9 mouse cellular contexts compared by ENCODE assay signal in the genomic region with DNA sequence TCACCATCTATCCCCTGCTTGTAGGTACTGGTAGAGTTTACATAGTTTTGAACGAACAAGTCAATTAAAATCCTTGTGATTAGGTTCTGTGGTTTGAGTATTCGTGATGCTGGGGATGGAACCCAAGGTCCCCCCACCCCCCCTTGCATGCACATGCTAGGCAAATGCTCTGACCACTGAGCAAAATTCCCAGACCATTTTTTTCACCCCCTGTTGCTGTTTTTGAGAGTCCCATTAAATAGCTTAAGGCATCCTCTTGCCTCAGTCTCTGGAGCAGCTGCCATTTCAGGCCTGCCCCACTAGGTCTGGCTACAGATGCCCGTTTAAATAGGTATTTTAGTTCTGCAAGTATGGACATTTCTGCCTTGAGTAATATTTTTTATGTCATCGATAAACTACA. TPM values are rescaled to one million over a fixed set of nuclear protein-coding genes. Genes with fewer than 3 reads are reported as not detected.
DNase-seq lines count a peak whose midpoint lies in the region; ATAC-seq and TF ChIP-seq lines count a peak whose summit lies in the region.
"Had no signal": no experiment of that assay in that cellular context is flagged by ENCODE, and none has a peak within 500 bp of the region (broad histone marks: within the 10 kb centered on the region; RNA-seq: fewer than 3 reads in every experiment).

No protein-coding gene starts in this region.

- no peak for DNase-seq in heart, postnatal 0 days (ENCODE audit: low spot score)
- DNase-seq in heart, postnatal 14 days = no peak
- DNase-seq in MEL (ENCODE audit: low read depth, low spot score) = peak; percentile 66
- DNase-seq in hindbrain, embryonic 11.5 days (ENCODE audit: low spot score) = no peak
- DNase-seq in cerebellum, adult 11-12 months = no peak
- DNase-seq in right cerebral cortex, adult 18-20 months = no peak

- TF ChIP-seq RAD21 in MEL (IDR thresholded peaks at IDR 0.05; ENCODE audit: low read depth, low read length) = no peak

- H3K4me2 ChIP-seq in heart, postnatal 0 days (ENCODE audit: low read depth, low read length) = peak overlapping the region; percentile 67
- H3K4me2 ChIP-seq in hindbrain, embryonic 11.5 days (replicated peaks; ENCODE audit: low read depth, low read length) = peak overlapping the region; percentile 64
- H3K4me2 ChIP-seq in midbrain, embryonic 12.5 days (replicated peaks) = peak overlapping the region; percentile 65

- peak overlapping the region; percentile 91 for H3K4me3 ChIP-seq in heart, postnatal 0 days (ENCODE audit: low read depth, low read length)
- peak overlapping the region; percentile 88 to 93 for H3K4me3 ChIP-seq in MEL (ENCODE audit: control insufficient read depth in 1 of 2, insufficient read depth in 1 of 2, low read depth in 2 of 2, low read length in 2 of 2)
- peak overlapping the region; percentile 69 for H3K4me3 ChIP-seq in hindbrain, embryonic 11.5 days (ENCODE audit: low read depth, low read length)
- H3K4me3 ChIP-seq in midbrain, embryonic 12.5 days = peak overlapping the region; percentile 76

- H3K9ac ChIP-seq in heart, postnatal 0 days (replicated peaks; ENCODE audit: low read depth, low read length) = peak overlapping the region; percentile 54
- H3K9ac ChIP-seq in MEL (ENCODE audit: control insufficient read depth, low read depth, low read length, poor library complexity, severe bottlenecking) = peak overlapping the region; percentile 97
- H3K9ac ChIP-seq in hindbrain, embryonic 11.5 days (ENCODE audit: low read depth, low read length) = peak overlapping the region; percentile 85
- H3K9ac ChIP-seq in midbrain, embryonic 12.5 days (replicated peaks) = peak overlapping the region; percentile 80

- no peaks in the 10 kb centered on the region for H3K9me3 ChIP-seq in heart, postnatal 0 days (replicated peaks; ENCODE audit: control insufficient read depth, low read length)
- H3K9me3 ChIP-seq in MEL (replicated peaks; ENCODE audit: insufficient read depth, low read length) = no peaks in the 10 kb centered on the region
- no peaks in the 10 kb centered on the region for H3K9me3 ChIP-seq in hindbrain, embryonic 11.5 days (ENCODE audit: control insufficient read depth, low read length)
- no peaks in the 10 kb centered on the region for H3K9me3 ChIP-seq in midbrain, embryonic 12.5 days

- TF ChIP-seq EP300 in heart, postnatal 0 days (IDR thresholded peaks at IDR 0.05; ENCODE audit: low read depth) = no peak
- TF ChIP-seq EP300 in MEL (IDR thresholded peaks at IDR 0.05; ENCODE audit: low read depth in 1 of 2, low read length in 2 of 2) = no peak

- TF ChIP-seq CTCF in heart, postnatal 0 days (IDR thresholded peaks at IDR 0.05; ENCODE audit: low read depth) = no peak
- no peak for TF ChIP-seq CTCF in MEL (IDR thresholded peaks at IDR 0.05 in 2 of 3, conservative IDR thresholded peaks at IDR 0.05 in 1 of 3; ENCODE audit: control insufficient read depth in 1 of 3, insufficient read depth in 1 of 3, low read depth in 2 of 3, low read length in 3 of 3, poor library complexity in 1 of 3, severe bottlenecking in 1 of 3)

- peaks cover 9% of the 10 kb centered on the region for H3K4me1 ChIP-seq in heart, postnatal 0 days (ENCODE audit: control insufficient read depth, insufficient read depth)
- H3K4me1 ChIP-seq in MEL (ENCODE audit: control insufficient read depth in 1 of 2, insufficient read depth in 2 of 2, low read length in 2 of 2) = peaks cover 0 to 11% of the 10 kb centered on the region in 2 experiments; a peak in 3 of 4 replicates
- peaks cover 2% of the 10 kb centered on the region for H3K4me1 ChIP-seq in hindbrain, embryonic 11.5 days (replicated peaks; ENCODE audit: control insufficient read depth, insufficient read depth, low read length)
- peaks cover 27% of the 10 kb centered on the region for H3K4me1 ChIP-seq in midbrain, embryonic 12.5 days

- no peak overlapping the region for H3K27ac ChIP-seq in heart, postnatal 0 days (ENCODE audit: low read depth)
- peak overlapping the region; percentile 88 for H3K27ac ChIP-seq in MEL (ENCODE audit: control insufficient read depth, low read depth, low read length)
- no peak overlapping the region for H3K27ac ChIP-seq in hindbrain, embryonic 11.5 days (ENCODE audit: low read depth, low read length)
- no peak overlapping the region for H3K27ac ChIP-seq in midbrain, embryonic 12.5 days (replicated peaks)

- TF ChIP-seq POLR2A in MEL (IDR thresholded peaks at IDR 0.05; ENCODE audit: control insufficient read depth in 1 of 2, insufficient read depth in 1 of 2, low read depth in 1 of 2, low read length in 2 of 2, poor library complexity in 1 of 2) = no peak

- ATAC-seq in heart, postnatal 0 days (ENCODE audit: insufficient read depth, low read depth) = no peak
- no peak for ATAC-seq in hindbrain, embryonic 11.5 days (ENCODE audit: low FRiP score)
- no peak for ATAC-seq in midbrain, embryonic 12.5 days (ENCODE audit: low FRiP score, low read depth)
- no peak for ATAC-seq in CD4-positive, CD25-positive, alpha-beta regulatory T cell, adult 4 months

- H3K79me2 ChIP-seq in MEL (ENCODE audit: control insufficient read depth, insufficient read depth, low read length, poor library complexity) = peaks cover 39% of the 10 kb centered on the region

- WGBS in heart, postnatal 0 days = 13% methylated on average over 4 of the region's 4 CpGs
- 8% methylated on average over 4 of the region's 4 CpGs for WGBS in hindbrain, embryonic 11.5 days
- WGBS in midbrain, embryonic 12.5 days = 10% methylated on average over 4 of the region's 4 CpGs

- intact Hi-C loops in heart, postnatal 14 days (cut with DNase I) = no loop called here

- H3K36me3 ChIP-seq in heart, postnatal 0 days (replicated peaks; ENCODE audit: control insufficient read depth, insufficient read depth, low read length) = peaks cover 20% of the 10 kb centered on the region
- H3K36me3 ChIP-seq in MEL (ENCODE audit: control insufficient read depth in 1 of 2, insufficient read depth in 2 of 2, low read length in 2 of 2) = peaks cover 42 to 44% of the 10 kb centered on the region in 2 experiments
- peaks cover 7% of the 10 kb centered on the region; the same call in 1 of the 2 replicates for H3K36me3 ChIP-seq in hindbrain, embryonic 11.5 days (ENCODE audit: control insufficient read depth, insufficient read depth, low read length)
- H3K36me3 ChIP-seq in midbrain, embryonic 12.5 days = peaks cover 28% of the 10 kb centered on the region

- H3K27me3 ChIP-seq in heart, postnatal 0 days (ENCODE audit: control insufficient read depth, insufficient read depth, low read length) = no peaks in the 10 kb centered on the region
- no peaks in the 10 kb centered on the region for H3K27me3 ChIP-seq in MEL (ENCODE audit: control insufficient read depth in 1 of 2, insufficient read depth in 2 of 2, low read length in 2 of 2)
- no peaks in the 10 kb centered on the region for H3K27me3 ChIP-seq in hindbrain, embryonic 11.5 days (ENCODE audit: control insufficient read depth, insufficient read depth, low read length)
- H3K27me3 ChIP-seq in midbrain, embryonic 12.5 days = no peaks in the 10 kb centered on the region

TF ChIP-seq in MEL, 35 proteins besides CTCF, POLR2A, EP300 and RAD21 (continues in another document):
- TF ChIP-seq MYB (IDR thresholded peaks at IDR 0.05; ENCODE audit: low read depth, low read length) (no peak), ZMIZ1 (IDR thresholded peaks at IDR 0.05; ENCODE audit: low read depth, low read length) (0 out of 2 replicates have a peak, but pooled peaks have one; percentile 2), POLR2AphosphoS5 (IDR thresholded peaks at IDR 0.05; ENCODE audit: borderline replicate concordance, low read depth, low read length) (no peak), MYC (IDR thresholded peaks at IDR 0.05; ENCODE audit: low read depth, low read length) (peak; percentile 13; the same call in 1 of the 2 replicates), SMC3 (IDR thresholded peaks at IDR 0.05; ENCODE audit: low read depth, low read length) (no peak), MAFK (IDR thresholded peaks at IDR 0.05; ENCODE audit: borderline replicate concordance, low read depth, low read length) (no peak), E2F4 (IDR thresholded peaks at IDR 0.05; ENCODE audit: borderline replicate concordance, low read depth, low read length) (no peak), GABPA (IDR thresholded peaks at IDR 0.05; ENCODE audit: low read depth, low read length) (no peak)

RNA-seq across cellular contexts. Expression of gene Top2a, which starts 0.9 kb away (rescaled TPM):
- total RNA-seq in heart, postnatal 0 days (2014; rRNA removed; ENCODE audit: low replicate concordance) = 52.9 and 91.1 TPM in 2 replicates
- 38.2 and 38.9 TPM in 2 replicates for polyA plus RNA-seq in heart, postnatal 0 days (2015; fragmentation: Nextera tagmentation; extraction: Ambion mirVana)
- 10 to 100 TPM; 16.0 to 34.1 TPM for total RNA-seq in heart, postnatal 14 days (2021)
- 443 and 477 TPM in 2 replicates for total RNA-seq in MEL (2012; rRNA removed)
- 100 to 1,000 TPM; 395 to 643 TPM for polyA plus RNA-seq in MEL (2012; ENCODE audit: insufficient read depth in 1 of 2, insufficient read length in 2 of 2, low read depth in 1 of 2, low replicate concordance in 2 of 2, missing spikeins in 1 of 2)
- 332 and 333 TPM in 2 replicates for polyA plus RNA-seq in hindbrain, embryonic 11.5 days (2014; fragmentation: Nextera tagmentation; extraction: Ambion mirVana)
- 305 and 311 TPM in 2 replicates for polyA plus RNA-seq in midbrain, embryonic 12.5 days (2016; fragmentation: Nextera tagmentation; extraction: Ambion mirVana)
- polyA plus RNA-seq in CD4-positive, CD25-positive, alpha-beta regulatory T cell, adult 4 months (2017; shearing (Covaris generic)) = 10 to 100 TPM; 39.6 to 58.8 TPM

RNA-seq across cellular contexts. Expression of gene Igfbp4, which starts 17.9 kb away (rescaled TPM):
- total RNA-seq in heart, postnatal 0 days (2014; rRNA removed; ENCODE audit: low replicate concordance) = 221 and 277 TPM in 2 replicates
- polyA plus RNA-seq in heart, postnatal 0 days (2015; fragmentation: Nextera tagmentation; extraction: Ambion mirVana) = 186 and 201 TPM in 2 replicates
- 100 to 1,000 TPM; 125 to 129 TPM for total RNA-seq in heart, postnatal 14 days (2021)
- total RNA-seq in MEL (2012; rRNA removed) = 89.8 and 94.4 TPM in 2 replicates
- polyA plus RNA-seq in MEL (2012; ENCODE audit: insufficient read depth in 1 of 2, insufficient read length in 2 of 2, low read depth in 1 of 2, low replicate concordance in 2 of 2, missing spikeins in 1 of 2) = 100 to 1,000 TPM in 1 of 2 experiments, not detected in 1; 221 TPM
- polyA plus RNA-seq in hindbrain, embryonic 11.5 days (2014; fragmentation: Nextera tagmentation; extraction: Ambion mirVana) = 288 and 295 TPM in 2 replicates
- 246 and 322 TPM in 2 replicates for polyA plus RNA-seq in midbrain, embryonic 12.5 days (2016; fragmentation: Nextera tagmentation; extraction: Ambion mirVana)
- 10 to 100 TPM; 12.6 to 20.7 TPM for polyA plus RNA-seq in CD4-positive, CD25-positive, alpha-beta regulatory T cell, adult 4 months (2017; shearing (Covaris generic))

RNA-seq across cellular contexts. Expression of gene Gjd3, which starts 40.3 kb away (rescaled TPM):
- 4.2 and 14.7 TPM in 2 replicates for total RNA-seq in heart, postnatal 0 days (2014; rRNA removed; ENCODE audit: low replicate concordance)
- polyA plus RNA-seq in heart, postnatal 0 days (2015; fragmentation: Nextera tagmentation; extraction: Ambion mirVana) = 5.8 and 6.3 TPM in 2 replicates
- total RNA-seq in heart, postnatal 14 days (2021) = 1 to 10 TPM; 1.5 to 2.0 TPM
- not detected in 2 replicates for total RNA-seq in MEL (2012; rRNA removed)
- polyA plus RNA-seq in MEL (2012; ENCODE audit: insufficient read depth in 1 of 2, insufficient read length in 2 of 2, low read depth in 1 of 2, low replicate concordance in 2 of 2, missing spikeins in 1 of 2) = not detected
- polyA plus RNA-seq in hindbrain, embryonic 11.5 days (2014; fragmentation: Nextera tagmentation; extraction: Ambion mirVana) = 0.28 and 0.74 TPM in 2 replicates
- 0.67 and 0.80 TPM in 2 replicates for polyA plus RNA-seq in midbrain, embryonic 12.5 days (2016; fragmentation: Nextera tagmentation; extraction: Ambion mirVana)
- not detected for polyA plus RNA-seq in CD4-positive, CD25-positive, alpha-beta regulatory T cell, adult 4 months (2017; shearing (Covaris generic))
- total RNA-seq: hematopoietic stem cell, adult 5-6 weeks had no signal
